Mouse (Mus musculus) midbrain, embryonic 16.5 days (tissue): ENCODE measurements around the gene Gbf1. TPM values are rescaled to one million over a fixed set of nuclear protein-coding genes. Genes with fewer than 3 reads are reported as not detected.

Source experiments
- ATAC-seq: fragments of 200-750 bp; cut with Nextera tagmentation; 2 replicates; pipeline ENCODE4 v1.8.0; 2017; ENCODE audit warnings: moderate TSS enrichment
- H3K27ac ChIP-seq: fragments of 300-500 bp; sonication (generic); 2 replicates; pipeline ENCODE4 v1.5.1; 2014; ENCODE audit warnings: mild to moderate bottlenecking, low read length, mixed read lengths
- H3K27me3 ChIP-seq: fragments of 300-500 bp; sonication (generic); 2 replicates; pipeline ENCODE4 v1.6.1; 2014; ENCODE audit warnings: low read depth, low read length, mixed read lengths; ENCODE audit not compliant: control insufficient read depth, insufficient read depth
- H3K36me3 ChIP-seq: fragments of 300-500 bp; sonication (generic); 2 replicates; pipeline ENCODE4 v1.6.1; 2014; ENCODE audit warnings: mild to moderate bottlenecking, low read length, moderate library complexity, mixed read lengths; ENCODE audit not compliant: control insufficient read depth, insufficient read depth
- H3K4me1 ChIP-seq: fragments of 300-500 bp; sonication (generic); 2 replicates; pipeline ENCODE4 v1.6.1; 2014; ENCODE audit warnings: mild to moderate bottlenecking, low read length, mixed read lengths; ENCODE audit not compliant: control insufficient read depth, insufficient read depth
- H3K4me2 ChIP-seq: fragments of 300-500 bp; sonication (generic); 2 replicates; pipeline ENCODE4 v1.6.1; 2014; ENCODE audit warnings: mild to moderate bottlenecking, low read length, mixed read lengths
- H3K4me3 ChIP-seq: fragments of 300-500 bp; sonication (generic); 2 replicates; pipeline ENCODE4 v1.5.1; 2014; ENCODE audit warnings: low read depth, mild to moderate bottlenecking, low read length, moderate library complexity, mixed read lengths
- H3K9ac ChIP-seq: fragments of 300-500 bp; sonication (generic); 2 replicates; pipeline ENCODE4 v1.6.1; 2014; ENCODE audit warnings: low read depth, low read length, mixed read lengths
- H3K9me3 ChIP-seq: fragments of 300-500 bp; sonication (generic); replicated peaks from 2 replicates; pipeline ENCODE4 v1.6.1; 2014; ENCODE audit warnings: mild to moderate bottlenecking, low read length, mixed read lengths; ENCODE audit not compliant: control insufficient read depth, poor library complexity, severe bottlenecking
- WGBS: fragments of 180-500 bp; shearing (Covaris S2); extraction: QIAGEN DNeasy Blood & Tissue Kit; methylation state at CpG from one replicate; pipeline ENCODE4 v1.1.7; 2014; 5-methylcytosine and 5-hydroxymethylcytosine counted together
- polyA plus RNA-seq: library from polyadenylated mRNA; unstranded; fragments of >200 nt; fragmentation: Nextera tagmentation; extraction: Ambion mirVana; gene quantifications from 2 replicates; pipeline ENCODE4 v1.2.1, GENCODE M21; 2015

The Gbf1 gene
- polyA plus RNA-seq, 1 experiment from 2014 or later, result 62.8 TPM

DNA sequence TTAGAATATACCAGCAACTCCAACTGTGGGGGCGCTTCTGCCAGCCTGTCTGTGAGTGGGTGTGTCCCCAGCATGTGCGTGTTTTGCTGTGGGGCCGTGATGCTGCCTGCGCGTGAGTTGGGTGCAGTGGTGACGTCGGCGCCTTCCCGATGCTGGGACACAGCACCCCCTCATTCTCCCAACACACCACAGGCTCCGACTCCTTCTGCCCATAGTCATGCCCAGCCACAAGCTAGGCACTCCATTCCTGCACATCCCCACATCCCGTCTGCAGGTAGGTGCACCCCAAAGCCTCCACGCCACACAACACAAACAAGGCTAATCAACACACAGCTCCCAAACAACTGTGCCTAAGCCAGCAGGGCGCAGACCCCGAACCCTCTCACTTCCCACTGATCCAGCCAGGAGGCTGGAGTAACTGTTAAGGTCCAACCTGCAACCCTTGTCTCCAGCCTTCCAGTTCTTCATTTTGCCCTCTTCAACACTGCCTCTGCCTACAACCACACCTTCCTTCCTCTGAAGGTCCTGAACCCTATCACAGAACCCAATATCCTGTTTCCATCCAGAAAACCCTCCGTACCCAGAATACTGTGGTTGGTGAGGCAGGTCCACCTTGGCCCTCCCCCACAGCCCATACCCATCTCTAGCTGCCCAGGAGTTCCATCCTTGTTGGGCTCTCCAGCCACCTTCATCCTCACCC, 164.7 kb downstream of the Gbf1 start:
- no peak for ATAC-seq
- H3K9me3 ChIP-seq, result no peaks in the 10 kb centered on the region
- 28% methylated on average over 15 of the region's 15 CpGs for WGBS
- peaks cover 21% of the 10 kb centered on the region for H3K27me3 ChIP-seq
- peaks cover 57% of the 10 kb centered on the region for H3K4me1 ChIP-seq
- peak overlapping the region; percentile 86 for H3K9ac ChIP-seq
- peaks cover 14% of the 10 kb centered on the region for H3K36me3 ChIP-seq
- peak overlapping the region; percentile 81 for H3K27ac ChIP-seq
- H3K4me3 ChIP-seq, result peak overlapping the region; percentile 65
- H3K4me2 ChIP-seq, result peak overlapping the region; percentile 80

DNA sequence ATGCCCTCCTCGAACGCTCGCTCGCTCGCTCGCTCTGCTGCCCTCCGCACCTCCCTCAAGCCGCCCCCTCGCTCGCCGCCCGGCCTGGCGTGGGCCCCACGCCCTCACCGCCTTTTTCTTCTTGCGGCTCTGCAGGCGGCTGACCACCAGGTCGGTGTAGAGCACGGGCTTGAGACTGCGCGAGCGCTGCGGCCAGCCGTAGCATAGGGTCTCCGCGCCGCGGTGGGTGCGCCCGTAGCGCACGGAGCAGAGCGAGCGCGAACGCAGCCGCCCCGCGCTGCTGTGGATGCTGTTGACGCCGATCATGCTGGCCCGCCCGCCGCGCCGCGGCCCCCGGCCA, 165.2 kb downstream of the Gbf1 start:
- Histone ChIP-seq H3K9me3 (no peaks in the 10 kb centered on the region), H3K4me1 (peaks cover 62% of the 10 kb centered on the region), H3K27me3 (peaks cover 21% of the 10 kb centered on the region), H3K4me3 (peak overlapping the region; percentile 65), H3K9ac (peak overlapping the region; percentile 86), H3K27ac (peak overlapping the region; percentile 81), H3K4me2 (peak overlapping the region; percentile 80), H3K36me3 (peaks cover 10% of the 10 kb centered on the region)
- peak; percentile 49 for ATAC-seq
- WGBS, result 2% methylated on average over 42 of the region's 48 CpGs

DNA sequence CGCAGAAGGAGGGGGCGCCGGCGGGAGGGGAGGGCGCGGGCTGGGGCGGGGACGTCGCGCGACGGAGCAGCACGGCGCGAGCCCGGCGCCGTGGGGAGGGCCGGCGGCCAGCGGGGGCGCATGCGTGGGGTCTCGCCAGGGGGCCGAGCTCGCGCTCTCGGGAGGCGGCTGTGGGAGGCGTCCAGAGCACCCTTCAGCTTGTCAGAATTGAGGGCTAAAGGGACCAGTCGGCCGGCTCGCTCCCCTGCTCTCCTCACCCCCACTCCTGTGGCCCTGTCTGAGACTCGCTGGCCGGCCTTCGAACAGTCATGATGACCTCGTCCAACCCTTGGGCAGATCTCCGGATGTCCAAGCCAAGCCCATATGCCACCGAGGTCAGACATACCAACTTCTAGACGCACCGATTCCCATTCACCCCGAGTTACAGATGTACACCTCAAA, 165.7 kb downstream of the Gbf1 start:
- Histone ChIP-seq H3K4me1 (peaks cover 67% of the 10 kb centered on the region), H3K36me3 (peaks cover 4% of the 10 kb centered on the region), H3K27me3 (peaks cover 21% of the 10 kb centered on the region), H3K4me2 (peak overlapping the region; percentile 80), H3K4me3 (peak overlapping the region; percentile 65), H3K9me3 (no peaks in the 10 kb centered on the region), H3K9ac (peak overlapping the region; percentile 86), H3K27ac (peak overlapping the region; percentile 81)
- WGBS, result 2% methylated on average over 39 of the region's 42 CpGs
- ATAC-seq, result peak; percentile 12; the same call in 1 of the 2 replicates

DNA sequence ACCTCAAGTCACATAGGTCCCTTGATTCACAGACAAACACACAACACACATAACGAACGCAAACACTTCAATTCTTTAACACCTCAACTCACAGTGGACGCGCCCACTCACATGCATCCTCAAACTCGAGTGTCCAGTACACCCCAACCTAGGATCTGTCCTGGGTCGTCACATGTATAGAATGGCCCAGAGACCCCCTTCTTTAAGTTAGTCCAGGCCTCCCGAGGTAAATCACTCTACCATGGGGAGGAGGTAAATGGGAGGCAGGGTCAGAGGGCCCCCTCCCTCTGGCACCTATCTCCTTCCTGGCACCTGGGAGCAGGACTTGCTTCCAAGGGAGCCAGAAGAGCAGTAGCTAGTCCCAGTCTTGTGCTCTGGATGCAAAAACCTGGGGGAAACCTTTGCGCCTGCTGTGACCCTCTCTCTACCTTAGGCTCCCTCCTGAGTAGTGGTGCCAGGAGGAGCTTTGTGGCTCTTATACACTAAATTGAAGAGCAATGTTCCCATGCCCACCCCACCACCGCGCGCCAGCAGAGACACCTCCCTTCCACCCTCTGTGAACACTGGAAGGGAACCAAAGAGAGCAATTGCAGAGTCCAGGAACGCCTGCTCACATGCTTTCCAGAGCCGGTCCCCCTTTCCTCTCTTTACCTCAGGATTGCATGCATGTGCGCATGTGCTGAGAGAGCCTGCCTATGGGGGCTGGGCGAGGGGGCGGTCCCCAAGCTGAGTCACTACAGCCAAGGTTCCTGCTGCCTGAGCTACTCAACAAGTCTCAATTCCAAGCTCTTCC, 166.5 kb downstream of the Gbf1 start:
- Histone ChIP-seq H3K27ac (peak overlapping the region; percentile 81), H3K9ac (peak overlapping the region; percentile 86), H3K9me3 (no peaks in the 10 kb centered on the region), H3K4me3 (peak overlapping the region; percentile 65), H3K4me1 (peaks cover 74% of the 10 kb centered on the region), H3K36me3 (no peaks in the 10 kb centered on the region), H3K27me3 (peaks cover 21% of the 10 kb centered on the region), H3K4me2 (peak overlapping the region; percentile 80)
- peak; percentile 39 for ATAC-seq
- 11% methylated on average over 16 of the region's 16 CpGs for WGBS

DNA sequence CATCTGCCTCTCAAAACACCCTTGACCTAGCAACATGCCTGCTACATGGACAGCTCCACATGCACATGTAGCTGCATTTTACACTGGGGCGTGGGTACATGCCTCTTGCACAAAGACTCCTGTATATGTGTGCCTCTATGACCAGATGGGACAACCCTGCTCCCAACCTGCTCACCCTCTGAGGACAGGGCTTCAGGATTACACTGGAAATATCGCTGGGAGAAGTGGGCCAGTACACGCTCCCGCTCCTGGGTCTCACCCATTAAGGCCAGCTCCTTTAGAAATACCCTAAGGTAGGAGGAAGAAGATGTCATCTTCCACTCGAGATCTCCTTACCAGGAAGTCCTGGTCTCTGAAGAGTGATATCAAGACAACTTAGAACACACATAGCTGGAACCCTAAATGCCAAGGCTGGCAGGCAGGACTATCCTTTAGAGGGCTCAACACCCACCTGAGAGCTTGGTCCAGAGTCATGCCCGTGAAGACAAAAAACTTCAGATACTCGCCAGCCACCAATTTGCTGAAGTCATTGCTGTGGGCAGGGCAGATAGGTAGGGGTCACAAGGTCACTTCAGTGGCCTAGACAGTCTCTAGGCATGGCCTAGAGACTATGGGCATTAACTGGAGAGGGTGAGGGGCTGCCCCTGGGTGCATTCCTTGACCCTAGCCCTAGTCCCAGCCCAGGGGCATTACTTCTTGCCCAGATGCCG, 167.9 kb downstream of the Gbf1 start:
- Histone ChIP-seq H3K4me3 (no peak overlapping the region), H3K27me3 (peaks cover 8% of the 10 kb centered on the region), H3K4me2 (no peak overlapping the region), H3K27ac (0 out of 2 replicates have a peak overlapping the region, but pooled peaks have one; percentile 35), H3K9me3 (no peaks in the 10 kb centered on the region), H3K36me3 (no peaks in the 10 kb centered on the region), H3K9ac (no peak overlapping the region), H3K4me1 (peaks cover 88% of the 10 kb centered on the region)
- WGBS, result 89% methylated on average over 8 of the region's 8 CpGs
- ATAC-seq, result no peak

DNA sequence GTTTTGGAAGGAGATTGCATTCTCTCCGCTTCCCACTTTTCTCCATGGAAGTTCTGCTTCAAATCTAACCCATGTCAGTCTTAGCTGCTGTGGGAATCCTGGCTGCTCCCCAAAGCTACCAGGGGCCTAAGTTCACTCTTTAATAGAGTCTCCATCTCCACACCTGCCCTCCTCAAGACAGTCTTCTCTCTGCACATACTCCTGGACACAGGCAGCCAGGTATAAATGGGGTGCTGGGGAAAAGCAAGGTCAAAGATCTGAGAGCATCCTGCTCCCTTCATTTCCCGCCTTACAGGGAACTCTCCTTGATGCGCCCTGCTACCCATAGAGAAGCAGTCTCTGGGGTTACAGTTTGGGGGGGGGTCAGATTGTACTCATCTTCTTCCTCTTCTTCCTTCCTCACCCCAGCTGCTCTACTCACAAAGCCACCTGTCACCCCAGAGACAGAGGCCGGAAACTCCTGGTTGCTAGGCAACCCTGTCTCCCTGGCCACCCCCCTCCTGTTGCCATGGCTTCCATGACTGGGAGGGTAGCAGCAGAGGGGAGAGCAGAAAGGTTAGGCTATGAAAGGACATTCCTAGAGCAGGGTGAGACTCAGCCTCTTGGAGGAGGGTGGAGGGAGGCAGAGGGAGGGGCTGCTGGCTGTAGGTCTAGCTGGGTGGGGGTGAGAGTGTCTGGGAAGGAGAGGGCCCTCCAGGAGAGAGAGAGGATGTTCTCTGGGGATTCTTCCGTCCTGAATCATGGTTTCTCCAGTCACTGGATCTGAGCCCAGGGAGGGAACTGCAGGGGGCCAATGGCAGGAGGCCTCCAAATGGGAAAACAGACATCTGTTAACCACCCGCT, 169.0 kb downstream of the Gbf1 start:
- Histone ChIP-seq H3K4me1 (peaks cover 83% of the 10 kb centered on the region), H3K9me3 (no peaks in the 10 kb centered on the region), H3K9ac (no peak overlapping the region), H3K27ac (peak overlapping the region; percentile 74), H3K4me3 (no peak overlapping the region), H3K36me3 (no peaks in the 10 kb centered on the region), H3K4me2 (peak overlapping the region; percentile 46), H3K27me3 (peaks cover 4% of the 10 kb centered on the region)
- peak; percentile 54 for ATAC-seq
- WGBS, result 21% methylated on average over 6 of the region's 6 CpGs

DNA sequence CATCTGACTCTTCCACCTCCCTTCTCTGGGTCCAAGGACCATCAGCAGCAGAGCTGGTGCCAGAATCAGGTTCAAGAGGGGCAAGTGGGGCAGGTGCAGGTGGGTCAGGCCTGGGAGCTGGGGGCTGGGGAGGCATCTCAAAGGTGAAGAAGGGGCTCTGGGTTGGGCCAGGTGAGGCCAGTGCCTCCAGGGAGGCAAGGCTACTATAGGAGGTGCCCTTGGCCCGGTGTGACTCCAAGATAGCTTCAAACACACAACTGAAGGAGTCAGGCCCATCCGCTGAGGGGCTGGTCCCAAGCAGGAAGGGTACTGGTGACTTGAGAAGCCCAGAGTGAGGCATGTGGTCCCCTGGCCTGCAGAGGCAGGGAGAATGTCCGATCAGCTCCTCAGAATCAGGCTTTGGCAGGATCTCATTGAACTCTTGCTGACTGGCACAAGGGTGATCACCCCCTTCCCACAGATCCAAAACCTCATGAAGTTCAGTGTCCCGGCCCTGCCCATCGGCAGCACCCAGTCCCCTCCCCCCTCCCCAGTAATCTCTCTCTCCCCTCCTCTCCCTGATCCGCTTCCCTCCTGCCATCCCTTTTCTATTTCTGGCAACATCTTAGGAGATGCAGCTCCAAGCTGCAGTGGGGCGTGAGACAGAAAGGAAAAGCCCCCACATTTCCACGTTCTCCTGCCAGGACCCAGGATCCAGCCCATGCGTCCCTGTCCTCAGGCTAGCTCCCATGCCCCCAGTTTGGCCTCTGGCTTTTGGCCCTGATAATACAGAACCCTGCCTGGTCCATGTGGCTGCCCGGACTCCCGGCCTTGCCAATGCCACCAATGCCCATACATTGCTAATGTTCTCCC, 170.1 kb downstream of the Gbf1 start:
- Histone ChIP-seq H3K9me3 (no peaks in the 10 kb centered on the region), H3K27me3 (no peaks in the 10 kb centered on the region; the same call in none of the 2 replicates), H3K9ac (peak overlapping the region; percentile 43), H3K4me2 (peak overlapping the region; percentile 46), H3K27ac (peak overlapping the region; percentile 74), H3K4me3 (no peak overlapping the region), H3K36me3 (no peaks in the 10 kb centered on the region), H3K4me1 (peaks cover 76% of the 10 kb centered on the region)
- ATAC-seq, result no peak
- WGBS, result 56% methylated on average over 11 of the region's 11 CpGs
